Mouse (Mus musculus): Measurements from ENCODE around the gene Sinhcaf.
"Not testable (repeated sequence)": the region's sequence is repeated elsewhere in the genome, so short reads cannot be mapped to it uniquely, and the experiment has no call there.

Sinhcaf gene

GRCm38 (mm10) chr6:148946409-148946742 lies at the start of gene Sinhcaf:
Gene Sinhcaf (minus strand): TSS chr6:148946467.
- peak; percentile 91 for DNase-seq (ENCODE audit: low read depth, low spot score)

GRCm38 (mm10) chr6:148994327-148994999 lies 48.2 kb upstream of the Sinhcaf start:
- DNase-seq (ENCODE audit: low read depth, low spot score): no peak

GRCm38 (mm10) chr6:148993117-148994077 lies 47.1 kb upstream of the Sinhcaf start:
- no peak for DNase-seq (ENCODE audit: low read depth, low spot score)

- no peak for DNase-seq (ENCODE audit: low read depth, low spot score)
Measured at GRCm38 (mm10) chr6:148992373-148993116, 46.3 kb upstream of the Sinhcaf start.

GRCm38 (mm10) chr6:148991660-148992372 lies 45.5 kb upstream of the Sinhcaf start:
- no peak for DNase-seq (ENCODE audit: low read depth, low spot score)

GRCm38 (mm10) chr6:148989792-148990491 lies 43.7 kb upstream of the Sinhcaf start:
- DNase-seq (ENCODE audit: low read depth, low spot score): not testable (repeated sequence)

- DNase-seq (ENCODE audit: low read depth, low spot score): no peak
Measured at GRCm38 (mm10) chr6:148986003-148986402, 39.7 kb upstream of the Sinhcaf start.

GRCm38 (mm10) chr6:148980495-148980894 lies 34.2 kb upstream of the Sinhcaf start:
- DNase-seq (ENCODE audit: low read depth, low spot score): no peak

GRCm38 (mm10) chr6:148975096-148975495 lies 28.8 kb upstream of the Sinhcaf start:
- DNase-seq (ENCODE audit: low read depth, low spot score): no peak

GRCm38 (mm10) chr6:148972891-148973290 lies 26.6 kb upstream of the Sinhcaf start:
- DNase-seq (ENCODE audit: low read depth, low spot score): no peak

- no peak for DNase-seq (ENCODE audit: low read depth, low spot score)
Measured at GRCm38 (mm10) chr6:148972059-148972848, 26.0 kb upstream of the Sinhcaf start.

GRCm38 (mm10) chr6:148971385-148971940 lies 25.2 kb upstream of the Sinhcaf start:
- no peak for DNase-seq (ENCODE audit: low read depth, low spot score)

GRCm38 (mm10) chr6:148961285-148961684 lies 15.0 kb upstream of the Sinhcaf start:
- DNase-seq (ENCODE audit: low read depth, low spot score): no peak

GRCm38 (mm10) chr6:148959540-148960238 lies 13.4 kb upstream of the Sinhcaf start:
- DNase-seq (ENCODE audit: low read depth, low spot score): no peak

- DNase-seq (ENCODE audit: low read depth, low spot score): no peak
Measured at GRCm38 (mm10) chr6:148958712-148959111, 12.4 kb upstream of the Sinhcaf start.

- no peak for DNase-seq (ENCODE audit: low read depth, low spot score)
Measured at GRCm38 (mm10) chr6:148957046-148957445, 10.8 kb upstream of the Sinhcaf start.

GRCm38 (mm10) chr6:148955641-148956420 lies 9.6 kb upstream of the Sinhcaf start:
- DNase-seq (ENCODE audit: low read depth, low spot score): no peak

- DNase-seq (ENCODE audit: low read depth, low spot score): no peak
Measured at GRCm38 (mm10) chr6:148946881-148947405, 676 bp upstream of the Sinhcaf start.
